Mouse (Mus musculus) heart, adult 2 months (tissue): Measurements from ENCODE around the gene Gstp2.

Experiments used
- EP300 ChIP-seq: fragments of 200-500 bp; IDR thresholded peaks from 2 replicates; pipeline ENCODE4 v1.6.1; 2011; ENCODE audit warnings: low read depth, low read length, control low read depth; ENCODE audit not compliant: insufficient read depth
- POLR2A ChIP-seq: fragments of 200-500 bp; IDR thresholded peaks from 2 replicates; pipeline ENCODE4 v1.6.1; 2011; ENCODE audit warnings: mild to moderate bottlenecking, low read depth, low read length, control low read depth; ENCODE audit not compliant: insufficient read depth

DNA sequence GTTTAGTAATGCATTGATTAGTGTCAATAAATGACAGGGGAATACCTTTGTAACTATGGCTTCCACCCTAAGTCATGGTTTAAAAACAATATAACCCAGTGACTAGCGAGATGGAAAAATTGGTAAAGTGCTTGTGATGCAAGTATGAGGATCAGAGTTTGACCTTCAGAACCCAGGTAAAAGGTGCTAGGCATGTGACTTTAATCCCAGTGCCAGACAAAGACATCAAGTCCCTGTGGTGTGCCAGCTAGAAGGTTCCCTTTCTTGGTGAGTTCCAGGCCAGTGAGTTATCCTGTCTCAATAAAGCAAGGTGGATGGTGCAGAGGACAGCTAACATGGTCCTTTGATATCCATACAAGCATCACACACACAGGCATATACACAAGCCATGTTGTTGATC is 29.7 kb upstream of the Gstp2 start:
- TF ChIP-seq POLR2A: no peak
- TF ChIP-seq EP300: no peak
